Mouse (Mus musculus): ENCODE data around the gene Dpm2.

DNA sequence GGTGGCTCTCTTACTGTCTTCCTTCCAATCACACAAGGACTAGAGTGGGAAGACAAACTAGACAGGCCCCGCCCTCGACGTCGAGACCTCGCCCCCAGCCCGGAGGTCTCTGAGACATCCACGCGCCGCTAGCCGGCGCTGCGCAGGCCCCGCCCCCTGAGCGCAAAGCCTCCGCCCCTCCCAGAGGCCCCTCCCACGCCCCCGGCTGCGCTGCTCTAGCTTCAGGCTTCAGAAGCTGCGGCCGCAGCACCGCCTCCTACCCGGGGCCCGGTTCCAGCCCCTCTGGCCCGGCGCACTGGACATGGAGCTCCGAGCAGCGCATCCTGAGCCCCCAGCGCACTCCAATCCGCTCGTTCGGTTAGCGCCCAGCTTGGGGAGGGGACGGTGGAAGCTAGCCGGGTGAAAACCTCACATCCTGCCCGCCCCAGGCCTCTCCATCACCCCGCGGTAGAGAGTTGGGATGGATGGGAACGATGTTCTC is 16.3 kb downstream of the Dpm2 start, which contains the start of gene St6galnac4:
- TF ChIP-seq POLR2A (IDR thresholded peaks at IDR 0.05; ENCODE audit: borderline replicate concordance, insufficient read depth, low read length) (peak; percentile 70; the same call in 1 of the 2 replicates), CTCF (IDR thresholded peaks at IDR 0.05; ENCODE audit: borderline replicate concordance, insufficient read depth, low read depth, low read length) (peak; percentile 14; the same call in 1 of the 2 replicates)

Measured in cerebellum, adult 2 months (tissue).